Mouse (Mus musculus) G1E-ER4 (cell line): ENCODE measurements around the gene Lmbr1. TPM values are rescaled to one million over a fixed set of nuclear protein-coding genes. Genes with fewer than 3 reads are reported as not detected.

Source experiments
- GATA1 ChIP-seq: IDR thresholded peaks from one replicate; pipeline ENCODE4 v1.8.0; 2012; ENCODE audit warnings: low read length, inconsistent platforms
- polyA plus RNA-seq: library from polyadenylated mRNA; stranded (reverse); fragments of >175 nt; gene quantifications from 2 replicates; pipeline ENCODE4 v1.2.3, GENCODE M21; 2012

Gene Lmbr1
- polyA plus RNA-seq, 1 experiment: 3.0 TPM

DNA sequence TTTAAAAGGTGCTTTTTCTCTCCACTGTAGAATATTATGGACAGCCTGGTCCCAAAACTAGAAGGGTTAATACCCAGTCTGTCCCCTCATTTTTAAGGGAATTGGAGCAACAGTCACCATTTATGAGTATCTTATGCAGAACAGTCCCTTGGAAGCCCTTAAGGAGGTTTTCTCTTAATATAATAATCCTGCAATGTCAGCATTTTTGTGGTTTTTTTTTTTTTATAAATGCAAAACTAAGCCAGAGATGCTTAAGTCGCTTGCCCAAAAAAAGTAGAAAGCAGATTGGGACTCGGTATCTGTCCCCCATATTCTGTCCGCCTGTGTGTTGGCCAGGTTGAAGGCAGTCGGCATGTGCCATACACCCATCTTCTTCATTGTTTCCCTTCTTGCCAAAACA lies 181.0 kb downstream of the Lmbr1 start:
- TF ChIP-seq GATA1: no peak

DNA sequence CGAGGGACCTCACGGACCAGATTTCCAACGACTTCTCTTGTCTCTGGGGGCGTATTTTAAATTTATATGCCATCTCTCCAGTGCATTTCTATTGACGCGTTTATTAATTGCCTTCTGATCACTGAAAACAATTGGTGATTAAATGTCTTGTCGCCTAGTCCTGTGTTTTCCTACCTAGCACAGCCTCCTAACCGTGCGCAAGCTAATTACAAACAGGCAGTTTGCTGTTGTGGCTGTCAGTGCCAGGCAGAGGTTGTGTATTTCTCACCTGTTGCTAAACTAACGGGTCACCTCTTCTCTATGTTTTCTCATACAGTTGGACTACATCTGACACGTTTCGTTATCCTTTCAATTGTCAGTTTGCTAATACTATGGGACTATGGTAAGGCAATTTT lies 181.9 kb downstream of the Lmbr1 start:
- no peak for TF ChIP-seq GATA1

DNA sequence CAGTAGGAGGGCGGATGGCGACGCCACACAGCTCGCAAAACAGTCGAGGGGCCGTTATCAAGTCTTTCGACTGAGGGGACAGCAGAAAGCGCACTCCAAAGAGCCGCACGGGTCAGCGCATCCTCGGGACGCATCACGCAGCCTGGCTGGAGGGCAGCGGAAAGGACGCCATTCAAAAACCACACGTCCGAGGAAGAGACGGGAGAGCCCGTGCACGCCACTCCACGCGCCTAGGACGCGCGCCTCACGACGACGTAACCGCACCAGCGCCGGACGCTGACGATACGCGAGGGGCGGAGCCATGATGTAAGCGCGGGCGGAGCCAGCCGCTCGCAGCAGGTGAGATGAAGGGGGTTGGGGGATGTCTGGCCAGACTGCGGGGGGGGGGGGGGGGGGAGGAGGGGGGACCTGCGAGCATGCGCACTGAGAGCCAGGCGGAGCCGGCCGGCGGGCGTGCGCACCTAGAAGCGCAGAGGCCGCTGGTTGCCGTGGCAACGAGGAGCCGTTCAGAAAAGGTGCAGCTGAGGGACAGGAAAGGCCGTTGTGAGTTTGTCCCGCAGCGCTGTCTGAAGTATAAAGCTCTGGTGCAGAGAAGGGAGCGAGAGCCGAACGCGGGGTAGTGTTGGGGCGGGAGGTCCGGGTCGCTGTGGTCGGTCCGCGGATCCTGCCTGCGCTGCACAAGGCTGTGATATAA lies 182.5 kb downstream of the Lmbr1 start, which contains the start of gene Rnf32:
Rnf32 (plus strand) TSS at position 423 of the 694 bp plus-strand sequence.
- no peak for TF ChIP-seq GATA1

DNA sequence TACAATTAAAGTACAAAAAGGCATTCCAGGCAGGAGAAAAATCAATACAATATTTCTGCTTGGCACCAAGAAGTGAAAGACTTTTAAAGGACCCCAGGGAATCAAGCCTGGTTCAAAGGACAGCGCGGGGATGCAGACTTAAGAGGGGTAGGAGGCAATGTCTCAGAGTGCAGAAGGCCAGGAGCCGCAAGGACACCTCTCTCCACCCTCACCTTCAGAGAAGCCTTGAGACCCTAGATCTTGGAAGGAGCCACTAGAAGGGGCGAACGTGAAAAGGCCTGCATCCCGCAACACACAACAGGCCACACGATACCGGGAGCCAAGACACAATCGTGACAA lies 183.0 kb downstream of the Lmbr1 start:
- no peak for TF ChIP-seq GATA1

DNA sequence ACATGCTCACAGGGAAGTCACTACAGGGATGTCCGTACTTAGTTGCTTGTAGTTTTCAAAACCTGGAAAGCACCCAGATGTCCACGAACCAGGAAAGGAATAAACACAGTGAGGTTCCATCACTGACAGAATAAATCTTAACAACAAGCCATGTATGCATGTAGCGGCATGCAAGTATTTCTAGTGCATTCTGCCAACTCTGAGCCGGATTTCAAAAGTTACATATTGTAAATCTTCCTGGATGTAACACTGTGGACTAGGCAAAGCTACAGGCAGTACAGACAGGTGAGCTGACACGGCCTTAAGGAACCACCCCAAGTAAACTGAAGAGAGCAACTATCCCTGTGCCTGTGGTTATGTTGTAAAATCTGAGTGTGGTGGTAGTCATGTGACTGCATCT lies 191.4 kb downstream of the Lmbr1 start:
- no peak for TF ChIP-seq GATA1

Other genes with a start within 250 kb of the Lmbr1 start
- gene Rnf32, start 182.4 kb downstream of the Lmbr1 start, polyA plus RNA-seq: 0.12 TPM in 1 of 2 replicates, not detected in the other
- 13.7 and 18.1 TPM in 2 replicates for gene Nom1, start 56.3 kb upstream of the Lmbr1 start, polyA plus RNA-seq
- gene Mnx1, start 100.1 kb upstream of the Lmbr1 start, polyA plus RNA-seq: not detected in 2 replicates
- gene Ube3c, start 190.9 kb upstream of the Lmbr1 start, polyA plus RNA-seq: 4.7 and 5.2 TPM in 2 replicates